9 mouse cellular contexts compared by ENCODE assay signal in genomic region chr1:97833466-97834353, GRCm38 (mm10).
DNase-seq lines count a peak whose midpoint lies in the region; ATAC-seq lines count a peak whose summit lies in the region.
"Had no signal": no experiment of that assay in that cellular context is flagged by ENCODE, and none has a peak within 500 bp of the region (broad histone marks: within the 10 kb centered on the region; RNA-seq: fewer than 3 reads in every experiment).

No protein-coding gene starts in this region.

- H3K4me2 ChIP-seq in hindbrain, embryonic 16.5 days (ENCODE audit: low read length) = no peak overlapping the region
- H3K4me2 ChIP-seq: liver, embryonic 13.5 days had no signal

- no peak for ATAC-seq in cerebellum, adult (ENCODE audit: insufficient number of reproducible peaks, low FRiP score, low TSS enrichment)
- peak; percentile 88 for ATAC-seq in hindbrain, embryonic 16.5 days

- H3K27ac ChIP-seq in hindbrain, embryonic 16.5 days (ENCODE audit: low read depth, low read length) = 0 out of 2 replicates have a peak overlapping the region, but pooled peaks have one; percentile 7
- H3K27ac ChIP-seq: liver, embryonic 13.5 days had no signal

- WGBS in hindbrain, embryonic 16.5 days = 47% methylated on average over 5 of the region's 5 CpGs

- no peak overlapping the region for H3K9ac ChIP-seq in hindbrain, embryonic 16.5 days (ENCODE audit: low read depth, low read length)
- H3K9ac ChIP-seq: liver, embryonic 13.5 days had no signal

- H3K9me3 ChIP-seq in hindbrain, embryonic 16.5 days (ENCODE audit: control insufficient read depth, low read length) = no peaks in the 10 kb centered on the region
- H3K9me3 ChIP-seq: liver, embryonic 13.5 days had no signal

- H3K4me1 ChIP-seq in hindbrain, embryonic 16.5 days (ENCODE audit: control insufficient read depth, insufficient read depth, low read depth, low read length) = peaks cover 3% of the 10 kb centered on the region; the same call in 1 of the 2 replicates
- H3K4me1 ChIP-seq: liver, embryonic 13.5 days had no signal

- peak; percentile 7 for DNase-seq in cerebellum, adult 9-11 months
- peak; percentile 27 for DNase-seq in right cerebral cortex, adult 18-20 months
- no peak for DNase-seq in right cerebral cortex, postnatal 25 days
- DNase-seq in lung, postnatal 4 days = peak; percentile 59 to 69
- DNase-seq in embryo, embryonic 10 days (ENCODE audit: low spot score) = no peak
- no peak for DNase-seq in urinary bladder, postnatal 4 days (ENCODE audit: low spot score in 2 of 2)
- DNase-seq: liver, embryonic 13.5 days had no signal

- H3K27me3 ChIP-seq in hindbrain, embryonic 16.5 days (replicated peaks; ENCODE audit: control insufficient read depth, insufficient read depth, low read length) = no peaks in the 10 kb centered on the region
- H3K27me3 ChIP-seq: liver, embryonic 13.5 days had no signal

- H3K4me3 ChIP-seq in hindbrain, embryonic 16.5 days (ENCODE audit: low read length) = no peak overlapping the region
- H3K4me3 ChIP-seq: liver, embryonic 13.5 days had no signal

- H3K36me3 ChIP-seq in hindbrain, embryonic 16.5 days (ENCODE audit: control insufficient read depth, insufficient read depth, low read length) = peaks cover 4% of the 10 kb centered on the region; the same call in 1 of the 2 replicates
- H3K36me3 ChIP-seq: liver, embryonic 13.5 days had no signal

Comparison
In these comparisons a context has a peak if more than half of its experiments do, and no peak if none do; other contexts are left out.
1. DNase-seq: peak in cerebellum, adult 9-11 months (single experiment), right cerebral cortex, adult 18-20 months (single experiment) and lung, postnatal 4 days (2 of 2); none in right cerebral cortex, postnatal 25 days (single experiment), embryo, embryonic 10 days (single experiment) and urinary bladder, postnatal 4 days (0 of 2).